Mouse (Mus musculus) ES-Bruce4 (cell line): ENCODE results near the gene Fsd2.

Experiments
- CTCF ChIP-seq: IDR thresholded peaks from one replicate; pipeline ENCODE4 v1.8.1; 2011; ENCODE audit warnings: low read depth, low read length
- POLR2A ChIP-seq: IDR thresholded peaks from one replicate; pipeline ENCODE4 v1.8.1; 2011; ENCODE audit warnings: low read length; ENCODE audit not compliant: insufficient read depth

GRCm38 (mm10) chr7:81540999-81541398, 25.7 kb downstream of the Fsd2 start:
- TF ChIP-seq POLR2A (no peak), CTCF (no peak)
